Mouse (Mus musculus) C2C12 (cell line): ENCODE data around the gene Hdac8.

Source experiments
- CEBPB ChIP-seq: IDR thresholded peaks from one replicate; pipeline ENCODE4 v1.6.1; 2011; ENCODE audit warnings: low read depth, mild to moderate bottlenecking, control low read depth, moderate library complexity
- CTCF ChIP-seq: IDR thresholded peaks from one replicate; pipeline ENCODE4 v1.5.1; 2011; ENCODE audit not compliant: control insufficient read depth, insufficient read depth, insufficient read length
- FOSL1 ChIP-seq: IDR thresholded peaks from one replicate; pipeline ENCODE4 v1.8.0; 2011; ENCODE audit warnings: mild to moderate bottlenecking, low read length; ENCODE audit not compliant: poor library complexity, insufficient read depth, severe bottlenecking
- MAX ChIP-seq: IDR thresholded peaks from one replicate; pipeline ENCODE4 v1.6.1; 2011; ENCODE audit warnings: mild to moderate bottlenecking, control low read depth
- MYOD1 ChIP-seq: IDR thresholded peaks from one replicate; pipeline ENCODE4 v1.6.1; 2011; ENCODE audit warnings: low read depth; ENCODE audit not compliant: control insufficient read depth, insufficient read length
- MYOG ChIP-seq: IDR thresholded peaks from one replicate; pipeline ENCODE4 v1.6.1; 2011; ENCODE audit not compliant: control insufficient read depth, insufficient read length; ENCODE audit errors: extremely low read depth
- USF1 ChIP-seq: IDR thresholded peaks from one replicate; pipeline ENCODE4 v1.6.1; 2011; ENCODE audit warnings: low read depth, mild to moderate bottlenecking, control low read depth, moderate library complexity

- TF ChIP-seq MYOG, result no peak
- TF ChIP-seq CTCF, result no peak
- TF ChIP-seq MAX, result no peak
- no peak for TF ChIP-seq MYOD1
- TF ChIP-seq CEBPB, result no peak
- no peak for TF ChIP-seq USF1
- no peak for TF ChIP-seq FOSL1
Measured at GRCm38 (mm10) chrX:102250891-102251170, 254.3 kb downstream of the Hdac8 start.
